Mouse (Mus musculus) granulocyte monocyte progenitor cell, adult 5-6 weeks (primary cell): ENCODE measurements around the gene Cxcl16. TPM values are rescaled to one million over a fixed set of nuclear protein-coding genes. Genes with fewer than 3 reads are reported as not detected.
"Not testable (repeated sequence)": the region's sequence is repeated elsewhere in the genome, so short reads cannot be mapped to it uniquely, and the experiment has no call there.

Experiments used
- ATAC-seq: replicated peaks from 2 replicates; pipeline ENCODE4 v1.8.0; 2016; ENCODE audit warnings: mild to moderate bottlenecking, moderate TSS enrichment, inconsistent platforms; ENCODE audit not compliant: poor library complexity, severe bottlenecking
- total RNA-seq, 2 experiments: library from RNA; stranded (forward) in 1 of 2; stranded (reverse) in 1 of 2; fragments of 200-712, 200-1000 nt in 1 of 2; fragments of >200 nt in 1 of 2; fragmentation: Nextera tagmentation in 1 of 2; gene quantifications; 2 replicates each; pipeline ENCODE4 v1.2.3; 2014 to 2017

Cxcl16 gene
- total RNA-seq (2014; fragmentation: Nextera tagmentation) (not detected in 2 replicates), total RNA-seq (2017) (0.22 TPM in 1 of 2 replicates, not detected in the other)

GRCm38 (mm10) chr11:70459601-70460101, at the start of gene Cxcl16:
Gene Cxcl16, minus strand, starts transcription at chr11:70459984.
- peak; percentile 68 for ATAC-seq

DNA sequence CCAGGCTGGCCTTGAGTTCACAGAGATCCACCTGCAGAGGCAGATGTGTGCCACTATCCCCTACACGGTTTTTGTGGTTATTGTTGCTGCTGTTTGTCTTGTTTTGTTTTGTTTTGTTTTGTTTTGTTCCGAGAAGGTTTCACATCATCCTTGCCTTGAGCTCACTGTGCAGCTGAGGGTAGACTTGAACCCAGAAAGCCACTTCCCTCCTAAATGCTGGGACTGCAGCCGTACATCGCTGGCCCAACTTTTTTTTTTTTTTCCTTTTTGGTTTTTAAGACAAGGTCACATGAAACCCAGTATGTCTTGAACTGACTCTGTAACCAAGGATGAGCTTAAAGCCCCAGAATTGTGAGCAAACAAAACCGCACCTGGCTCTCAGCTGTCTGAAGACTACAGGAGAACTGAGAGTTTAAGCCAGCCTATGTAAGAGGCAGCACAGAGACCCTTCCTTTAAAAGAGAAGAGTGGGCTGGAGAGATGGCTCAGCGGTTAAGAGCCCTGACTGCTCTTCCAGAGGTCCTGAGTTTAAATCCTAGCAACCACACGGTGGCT, 47.3 kb upstream of the Cxcl16 start:
- ATAC-seq: no peak

- peak; percentile 79 for ATAC-seq
Measured at GRCm38 (mm10) chr11:70506385-70506784, 46.6 kb upstream of the Cxcl16 start.

GRCm38 (mm10) chr11:70504970-70505369, 45.2 kb upstream of the Cxcl16 start, which contains the start of gene Tm4sf5:
Gene Tm4sf5, plus strand, starts transcription at chr11:70505244.
- no peak for ATAC-seq

DNA sequence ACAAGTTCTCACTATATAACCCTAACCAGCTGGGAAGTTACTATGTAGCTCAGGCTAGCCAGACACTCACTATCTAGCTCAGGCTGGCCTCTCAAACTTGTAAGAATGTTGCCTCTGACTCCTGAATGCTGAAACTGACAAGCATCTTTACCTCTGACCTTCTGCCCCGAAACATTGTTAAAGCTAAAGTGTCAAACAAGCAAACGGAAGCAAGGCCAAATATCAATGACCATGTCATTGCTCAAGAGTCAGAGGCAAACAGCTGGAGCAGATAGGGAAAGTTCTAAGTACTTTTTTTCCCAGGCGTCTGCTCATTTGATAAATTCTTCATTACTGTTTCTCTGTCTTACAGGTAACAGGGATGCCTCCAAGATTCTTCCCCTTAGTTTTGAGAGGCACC, 42.2 kb upstream of the Cxcl16 start:
- ATAC-seq: no peak

DNA sequence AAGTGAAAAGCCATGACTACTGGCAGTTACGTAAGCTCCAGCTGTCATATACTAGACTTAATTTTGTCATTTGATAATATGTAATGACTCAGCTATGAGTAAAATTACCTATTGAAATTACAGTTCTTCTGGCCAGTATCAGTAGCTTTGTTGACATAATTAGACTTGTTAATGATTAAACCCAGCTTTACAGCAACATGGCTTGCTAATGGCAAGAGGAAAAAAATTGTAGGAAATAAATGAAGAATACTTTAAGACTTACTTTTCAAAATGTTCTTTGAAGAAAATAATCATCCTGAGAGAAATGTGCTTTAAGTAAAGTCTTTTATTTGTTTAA, 40.7 kb upstream of the Cxcl16 start:
- ATAC-seq: no peak

DNA sequence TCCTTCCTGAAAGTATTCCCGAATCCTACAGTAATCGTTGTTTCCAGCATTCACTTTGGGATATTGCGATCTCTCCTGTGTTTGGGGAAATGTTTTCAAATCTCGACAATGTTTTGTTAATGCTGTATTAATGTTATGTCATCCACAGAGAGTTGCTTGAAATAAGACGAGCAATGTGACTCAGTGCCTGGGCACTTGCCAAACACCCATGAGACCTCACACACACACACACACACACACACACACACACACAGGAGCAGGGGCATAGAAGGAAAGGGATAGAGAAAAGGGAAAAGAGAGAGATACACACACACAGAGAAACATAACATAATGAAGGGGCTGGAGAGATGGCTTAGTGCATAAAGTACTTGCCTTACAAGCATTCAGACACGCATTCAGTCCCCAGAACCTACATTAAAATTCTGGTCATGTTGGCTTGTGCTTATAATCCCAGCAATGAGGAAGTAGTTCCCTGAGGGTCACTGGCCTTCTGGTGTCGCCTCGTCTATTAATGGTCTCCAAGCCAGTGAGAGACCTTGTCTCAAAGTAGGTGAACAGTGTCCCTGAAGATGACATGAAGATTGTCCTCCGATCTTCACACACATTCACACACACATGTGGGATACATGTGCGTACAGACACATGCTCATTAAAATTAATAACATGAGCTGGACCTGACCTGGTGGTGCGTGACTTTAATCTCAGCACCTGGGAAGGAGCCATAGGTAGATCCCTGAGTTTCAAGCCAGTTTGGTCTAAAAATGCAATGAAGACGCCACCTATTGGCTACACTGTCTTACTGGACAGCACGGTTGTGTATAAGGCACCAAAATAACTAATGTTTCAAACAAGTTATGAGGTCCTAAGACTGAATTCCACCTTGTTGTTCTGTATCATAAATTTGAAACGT, 40.0 kb upstream of the Cxcl16 start:
- no peak for ATAC-seq

DNA sequence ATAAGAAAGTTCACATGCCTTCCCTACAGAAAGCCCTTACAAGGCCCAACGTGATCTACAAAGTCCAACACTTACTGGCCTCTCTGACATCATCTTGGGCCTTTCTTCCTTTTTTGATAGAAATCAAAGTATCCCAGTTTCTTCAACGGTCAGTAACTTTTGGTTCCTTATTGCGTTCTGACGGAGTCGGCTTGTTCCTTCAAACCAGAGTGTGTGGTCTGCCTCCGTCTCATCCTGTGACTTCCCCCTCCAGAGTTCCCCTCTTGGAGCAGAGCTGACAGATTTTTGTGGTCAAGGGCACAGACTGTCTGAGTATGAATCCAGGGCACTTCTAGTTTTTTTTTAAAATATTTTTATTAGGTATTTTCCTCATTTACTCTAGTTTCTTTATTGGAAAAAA, 29.9 kb upstream of the Cxcl16 start:
- peak; percentile 99 for ATAC-seq

DNA sequence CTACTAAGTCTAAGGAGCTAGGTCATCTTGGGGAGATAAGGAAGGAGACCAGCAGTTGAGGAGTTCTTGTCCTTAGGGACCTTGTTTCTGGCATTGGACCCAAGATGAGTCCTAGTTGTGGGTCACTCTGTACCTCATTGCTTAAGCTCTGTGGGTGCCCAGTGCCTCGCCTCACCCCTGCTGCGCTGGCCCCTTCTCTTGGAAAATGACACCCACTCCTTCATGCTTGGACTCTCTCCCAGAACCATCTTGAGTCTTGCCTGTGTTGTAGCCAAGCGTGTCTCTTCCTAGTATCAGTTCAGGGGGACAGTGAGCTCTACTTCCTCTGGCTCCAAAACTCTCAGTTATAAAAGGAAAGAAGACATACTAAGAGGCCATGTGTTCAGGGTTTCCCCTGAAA, 29.4 kb upstream of the Cxcl16 start:
- ATAC-seq: 0 out of 2 replicates have a peak, but pooled peaks have one; percentile 22

GRCm38 (mm10) chr11:70487816-70488215, 28.0 kb upstream of the Cxcl16 start:
- ATAC-seq: no peak

DNA sequence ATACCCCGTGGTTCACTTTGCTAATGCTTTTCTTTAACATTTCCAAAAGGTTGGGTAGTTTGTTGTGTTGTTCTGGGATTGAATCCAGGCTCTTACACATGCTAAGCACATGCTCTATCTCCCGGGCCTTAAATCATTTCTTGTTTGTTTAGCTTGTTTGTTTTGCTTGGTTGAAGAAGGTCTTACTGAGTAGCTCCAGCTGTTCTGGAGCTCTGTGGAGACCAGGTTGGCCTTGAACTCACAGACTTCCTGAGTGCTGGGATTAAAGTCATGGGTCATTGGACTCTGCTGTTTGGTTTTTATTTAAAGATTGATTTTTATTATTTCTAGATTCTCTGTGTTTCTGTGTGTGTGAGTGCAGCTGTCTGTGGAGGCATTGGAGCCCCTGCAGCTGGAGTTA, 25.7 kb upstream of the Cxcl16 start:
- ATAC-seq: no peak

GRCm38 (mm10) chr11:70474872-70475534, 15.2 kb upstream of the Cxcl16 start:
- ATAC-seq: no peak

DNA sequence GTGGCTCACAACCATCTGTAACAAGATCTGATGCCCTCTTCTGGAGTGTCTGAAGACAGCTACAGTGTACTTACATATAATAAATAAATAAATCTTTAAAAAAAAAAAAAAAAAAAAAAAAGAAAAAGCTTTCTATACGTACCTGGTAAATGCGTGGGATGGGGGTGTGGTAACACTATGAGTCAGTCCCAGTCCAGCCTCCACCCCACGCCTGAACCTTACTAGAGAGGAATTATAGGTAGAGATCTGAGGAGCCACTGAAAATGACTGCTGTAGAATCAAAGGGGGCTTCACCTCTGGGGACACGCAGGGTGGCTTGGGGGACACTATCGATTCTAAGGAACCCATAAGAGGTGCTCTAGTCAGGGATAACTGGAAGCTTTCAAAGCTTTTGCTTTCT, 13.5 kb upstream of the Cxcl16 start:
- ATAC-seq: not testable (repeated sequence)

- no peak for ATAC-seq
Measured at GRCm38 (mm10) chr11:70472716-70473115, 12.9 kb upstream of the Cxcl16 start.

DNA sequence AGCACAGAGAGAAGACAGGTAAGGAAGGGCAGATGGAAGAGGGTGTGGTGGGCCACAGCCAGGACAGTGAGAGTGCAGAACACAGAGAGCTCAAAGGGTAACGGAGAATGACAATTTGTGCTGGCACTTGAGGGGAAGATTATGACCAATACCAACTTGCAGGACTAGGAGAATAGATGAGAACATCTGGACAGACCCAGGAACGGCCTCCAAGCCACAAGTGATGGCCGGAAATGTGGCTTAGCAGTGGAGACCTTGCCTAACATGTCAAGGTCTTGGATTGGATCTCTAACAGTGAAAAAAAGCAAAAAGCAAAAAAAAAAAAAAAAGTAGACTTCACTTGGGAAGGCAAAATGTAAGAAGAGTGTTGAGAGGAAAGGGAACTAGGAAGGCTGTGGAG, 10.0 kb upstream of the Cxcl16 start:
- no peak for ATAC-seq

- peak; percentile 82 for ATAC-seq
Measured at GRCm38 (mm10) chr11:70467902-70468619, 8.3 kb upstream of the Cxcl16 start.

GRCm38 (mm10) chr11:70465824-70466223, 6.0 kb upstream of the Cxcl16 start:
- ATAC-seq: no peak

DNA sequence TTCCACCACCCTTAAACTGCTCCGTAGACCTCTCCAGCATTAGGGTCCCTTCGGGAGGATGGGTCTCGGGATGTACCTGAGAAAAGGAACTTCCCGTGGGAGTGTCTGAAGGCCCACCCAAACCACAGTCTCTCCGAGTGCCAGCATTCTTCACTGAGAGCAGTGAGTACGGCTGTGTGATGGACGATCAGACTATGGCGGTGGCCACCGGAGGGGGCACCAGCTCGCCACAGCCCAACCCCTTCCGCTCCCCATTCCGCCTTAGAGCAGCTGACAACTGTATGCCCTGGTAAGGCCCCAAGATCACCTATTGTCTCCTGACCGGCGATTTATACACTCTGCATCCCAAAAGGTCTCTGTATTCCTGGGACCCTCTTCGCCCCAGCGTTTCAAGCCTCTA, 5.4 kb upstream of the Cxcl16 start:
- no peak for ATAC-seq

DNA sequence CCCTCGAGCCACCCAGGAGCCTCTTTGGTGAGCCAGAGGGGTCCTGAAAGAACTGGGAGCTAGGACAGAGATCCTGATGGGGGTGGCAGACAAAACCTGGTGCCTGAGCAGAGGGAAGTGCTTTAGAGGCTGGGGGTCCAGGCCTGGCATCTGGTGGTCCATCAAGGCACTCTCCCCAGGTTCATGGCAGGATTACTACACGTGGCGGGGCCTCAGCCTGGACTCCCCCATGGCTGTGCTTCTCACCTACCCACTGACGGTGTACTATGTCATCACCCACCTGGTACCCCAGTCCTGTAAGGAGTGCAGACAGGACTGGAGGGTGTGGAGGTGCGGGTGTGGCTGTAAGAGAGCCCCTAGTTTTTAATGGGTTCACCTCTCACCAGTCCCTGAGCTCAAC, 4.2 kb upstream of the Cxcl16 start:
- no peak for ATAC-seq
